Mouse (Mus musculus): Measurements from ENCODE around the gene Prrc2b. TPM values are rescaled to one million over a fixed set of nuclear protein-coding genes. Genes with fewer than 3 reads are reported as not detected.

The Prrc2b gene
- polyA plus RNA-seq, 1 experiment from 2014 or later = 30.4 TPM

GRCm38 (mm10) chr2:32189060-32189681 is 38.3 kb downstream of the Prrc2b start:
- H3K9ac ChIP-seq (replicated peaks; ENCODE audit: low read length) = no peak overlapping the region
- no peaks in the 10 kb centered on the region for H3K9me3 ChIP-seq (ENCODE audit: low read length)
- peaks cover 63% of the 10 kb centered on the region for H3K36me3 ChIP-seq (ENCODE audit: insufficient read depth, low read length)
- H3K4me3 ChIP-seq (ENCODE audit: low read length) = no peak overlapping the region
- peaks cover 11% of the 10 kb centered on the region; the same call in 1 of the 2 replicates for H3K4me1 ChIP-seq (ENCODE audit: insufficient read depth, low read length)
- H3K27me3 ChIP-seq (ENCODE audit: insufficient read depth, low read length) = no peaks in the 10 kb centered on the region
- ATAC-seq (ENCODE audit: low FRiP score, low TSS enrichment) = no peak
- H3K27ac ChIP-seq (ENCODE audit: low read length) = no peak overlapping the region
- WGBS = 60% methylated on average over 5 of the region's 5 CpGs
- H3K4me2 ChIP-seq (replicated peaks; ENCODE audit: low read depth, low read length) = no peak overlapping the region

- no peaks in the 10 kb centered on the region for H3K9me3 ChIP-seq (ENCODE audit: low read length)
- peaks cover 70% of the 10 kb centered on the region for H3K36me3 ChIP-seq (ENCODE audit: insufficient read depth, low read length)
- no peaks in the 10 kb centered on the region for H3K27me3 ChIP-seq (ENCODE audit: insufficient read depth, low read length)
- H3K9ac ChIP-seq (replicated peaks; ENCODE audit: low read length) = no peak overlapping the region
- H3K4me2 ChIP-seq (replicated peaks; ENCODE audit: low read depth, low read length) = no peak overlapping the region
- H3K4me3 ChIP-seq (ENCODE audit: low read length) = no peak overlapping the region
- no peak overlapping the region for H3K27ac ChIP-seq (ENCODE audit: low read length)
- WGBS = 50% methylated on average over 1 of the region's 1 CpGs
- ATAC-seq (ENCODE audit: low FRiP score, low TSS enrichment) = no peak
- H3K4me1 ChIP-seq (ENCODE audit: insufficient read depth, low read length) = peaks cover 11% of the 10 kb centered on the region; the same call in 1 of the 2 replicates
These were observed 39.7 kb downstream of the Prrc2b start for GRCm38 (mm10) chr2:32190620-32191019.

- H3K9ac ChIP-seq (replicated peaks; ENCODE audit: low read length) = no peak overlapping the region
- H3K4me2 ChIP-seq (replicated peaks; ENCODE audit: low read depth, low read length) = no peak overlapping the region
- H3K9me3 ChIP-seq (ENCODE audit: low read length) = no peaks in the 10 kb centered on the region
- WGBS = 81% methylated on average over 17 of the region's 18 CpGs
- no peak overlapping the region for H3K4me3 ChIP-seq (ENCODE audit: low read length)
- H3K27me3 ChIP-seq (ENCODE audit: insufficient read depth, low read length) = no peaks in the 10 kb centered on the region
- H3K27ac ChIP-seq (ENCODE audit: low read length) = no peak overlapping the region
- ATAC-seq (ENCODE audit: low FRiP score, low TSS enrichment) = no peak
- H3K36me3 ChIP-seq (ENCODE audit: insufficient read depth, low read length) = peaks cover 72% of the 10 kb centered on the region
- peaks cover 11% of the 10 kb centered on the region; the same call in 1 of the 2 replicates for H3K4me1 ChIP-seq (ENCODE audit: insufficient read depth, low read length)
These were observed 41.1 kb downstream of the Prrc2b start for GRCm38 (mm10) chr2:32191872-32192507.

GRCm38 (mm10) chr2:32198977-32199376 is 48.1 kb downstream of the Prrc2b start:
- ATAC-seq (ENCODE audit: low FRiP score, low TSS enrichment) = no peak
- H3K9me3 ChIP-seq (ENCODE audit: low read length) = no peaks in the 10 kb centered on the region
- H3K4me1 ChIP-seq (ENCODE audit: insufficient read depth, low read length) = no peaks in the 10 kb centered on the region
- peaks cover 98% of the 10 kb centered on the region for H3K36me3 ChIP-seq (ENCODE audit: insufficient read depth, low read length)
- H3K4me2 ChIP-seq (replicated peaks; ENCODE audit: low read depth, low read length) = no peak overlapping the region
- no peak overlapping the region for H3K9ac ChIP-seq (replicated peaks; ENCODE audit: low read length)
- H3K27ac ChIP-seq (ENCODE audit: low read length) = no peak overlapping the region
- no peak overlapping the region for H3K4me3 ChIP-seq (ENCODE audit: low read length)
- WGBS = 81% methylated on average over 11 of the region's 11 CpGs
- no peaks in the 10 kb centered on the region for H3K27me3 ChIP-seq (ENCODE audit: insufficient read depth, low read length)

DNA sequence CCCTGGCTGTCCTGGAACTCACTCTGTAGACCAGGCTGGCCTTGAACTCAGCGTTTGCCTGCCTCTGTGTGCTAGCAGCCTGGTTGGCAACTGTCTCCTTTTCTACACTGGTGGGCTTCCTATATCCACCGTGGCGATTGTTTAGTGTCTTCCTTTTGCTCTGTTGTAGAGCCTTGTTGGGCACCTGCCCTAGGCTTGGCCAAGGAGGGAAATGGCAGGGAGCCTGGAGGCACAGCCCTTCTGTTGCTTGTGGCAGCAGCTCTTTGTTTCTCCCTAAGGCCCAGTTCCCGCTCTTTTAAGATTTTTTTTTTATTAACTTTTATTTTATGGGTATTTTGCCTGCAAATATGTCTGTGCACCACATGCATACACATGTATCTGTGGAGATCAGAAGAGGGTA is 49.2 kb downstream of the Prrc2b start:
- no peak for ATAC-seq (ENCODE audit: low FRiP score, low TSS enrichment)
- Histone ChIP-seq H3K36me3 (ENCODE audit: insufficient read depth, low read length) (peaks cover 96% of the 10 kb centered on the region), H3K27me3 (ENCODE audit: insufficient read depth, low read length) (no peaks in the 10 kb centered on the region), H3K9me3 (ENCODE audit: low read length) (no peaks in the 10 kb centered on the region), H3K4me3 (ENCODE audit: low read length) (no peak overlapping the region), H3K4me1 (ENCODE audit: insufficient read depth, low read length) (no peaks in the 10 kb centered on the region), H3K27ac (ENCODE audit: low read length) (no peak overlapping the region), H3K9ac (replicated peaks; ENCODE audit: low read length) (no peak overlapping the region), H3K4me2 (replicated peaks; ENCODE audit: low read depth, low read length) (no peak overlapping the region)
- 94% methylated on average over 4 of the region's 4 CpGs for WGBS

DNA sequence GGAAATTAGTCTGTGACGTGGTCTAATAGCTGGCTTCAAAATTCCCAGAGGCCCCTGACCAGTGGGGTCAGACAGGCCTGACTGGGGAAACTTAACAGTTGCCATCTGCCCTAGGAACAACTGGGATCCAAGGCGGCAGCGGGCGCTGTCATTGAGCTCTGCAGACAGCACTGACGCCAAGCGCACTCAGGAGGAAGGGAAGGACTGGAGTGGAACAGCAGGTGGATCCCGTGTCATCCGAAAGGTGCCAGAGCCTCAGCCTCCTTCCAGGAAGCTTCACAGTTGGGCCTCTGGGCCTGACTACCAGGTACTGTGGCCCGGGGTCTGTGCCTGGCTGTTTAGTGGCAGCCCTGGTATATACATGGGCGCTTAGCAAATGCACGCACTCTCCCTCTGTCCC is 49.8 kb downstream of the Prrc2b start:
- WGBS = 81% methylated on average over 11 of the region's 11 CpGs

DNA sequence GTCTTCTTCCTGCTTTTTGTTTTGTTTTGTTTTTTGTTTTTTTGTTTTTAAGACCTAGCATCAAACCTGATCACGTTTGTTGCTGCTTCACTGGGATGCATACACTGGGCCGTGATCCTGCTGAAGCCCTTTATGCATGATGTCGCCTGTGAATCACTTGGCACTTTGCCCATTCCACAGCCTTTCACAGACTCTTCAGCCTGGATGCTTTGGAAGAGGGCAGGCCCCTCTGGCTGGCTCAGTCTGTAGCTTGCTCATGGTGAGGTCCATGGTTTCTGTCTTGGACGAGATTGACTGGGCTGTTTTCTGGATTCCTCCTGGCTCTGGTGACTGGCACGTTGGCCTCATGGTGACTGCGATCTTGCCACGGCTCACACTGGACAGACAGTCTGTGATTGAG is 50.6 kb downstream of the Prrc2b start:
- H3K36me3 ChIP-seq (ENCODE audit: insufficient read depth, low read length) = peaks cover 96% of the 10 kb centered on the region
- H3K4me3 ChIP-seq (ENCODE audit: low read length) = no peak overlapping the region
- H3K4me2 ChIP-seq (replicated peaks; ENCODE audit: low read depth, low read length) = no peak overlapping the region
- H3K4me1 ChIP-seq (ENCODE audit: insufficient read depth, low read length) = no peaks in the 10 kb centered on the region
- H3K9ac ChIP-seq (replicated peaks; ENCODE audit: low read length) = no peak overlapping the region
- no peaks in the 10 kb centered on the region for H3K27me3 ChIP-seq (ENCODE audit: insufficient read depth, low read length)
- WGBS = 73% methylated on average over 7 of the region's 7 CpGs
- H3K9me3 ChIP-seq (ENCODE audit: low read length) = no peaks in the 10 kb centered on the region
- no peak overlapping the region for H3K27ac ChIP-seq (ENCODE audit: low read length)
- ATAC-seq (ENCODE audit: low FRiP score, low TSS enrichment) = no peak

More for the DNA sequence above, 49.8 kb downstream of the Prrc2b start:
- no peaks in the 10 kb centered on the region for H3K9me3 ChIP-seq (ENCODE audit: low read length)
- H3K27ac ChIP-seq (ENCODE audit: low read length) = no peak overlapping the region
- H3K9ac ChIP-seq (replicated peaks; ENCODE audit: low read length) = no peak overlapping the region
- ATAC-seq (ENCODE audit: low FRiP score, low TSS enrichment) = no peak
- no peak overlapping the region for H3K4me3 ChIP-seq (ENCODE audit: low read length)
- peaks cover 96% of the 10 kb centered on the region for H3K36me3 ChIP-seq (ENCODE audit: insufficient read depth, low read length)
- H3K4me2 ChIP-seq (replicated peaks; ENCODE audit: low read depth, low read length) = no peak overlapping the region
- no peaks in the 10 kb centered on the region for H3K27me3 ChIP-seq (ENCODE audit: insufficient read depth, low read length)
- H3K4me1 ChIP-seq (ENCODE audit: insufficient read depth, low read length) = no peaks in the 10 kb centered on the region

DNA sequence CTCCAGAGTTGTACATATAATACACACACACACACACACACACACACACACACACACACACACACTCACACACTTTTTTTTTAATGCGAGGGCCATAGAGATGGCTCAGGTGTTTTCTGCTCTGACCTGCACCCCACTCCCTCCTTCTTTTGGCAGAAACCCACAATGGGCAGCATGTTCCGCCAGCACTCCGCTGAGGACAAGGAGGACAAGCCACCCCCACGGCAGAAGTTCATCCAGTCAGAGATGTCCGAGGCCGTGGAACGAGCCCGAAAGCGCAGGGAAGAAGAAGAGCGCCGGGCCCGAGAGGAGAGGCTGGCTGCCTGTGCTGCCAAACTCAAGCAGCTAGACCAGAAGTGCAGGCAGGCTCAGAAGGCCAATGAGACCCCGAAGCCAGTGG is 53.0 kb downstream of the Prrc2b start:
- peaks cover 96% of the 10 kb centered on the region for H3K36me3 ChIP-seq (ENCODE audit: insufficient read depth, low read length)
- H3K4me2 ChIP-seq (replicated peaks; ENCODE audit: low read depth, low read length) = no peak overlapping the region
- H3K9me3 ChIP-seq (ENCODE audit: low read length) = no peaks in the 10 kb centered on the region
- H3K4me1 ChIP-seq (ENCODE audit: insufficient read depth, low read length) = no peaks in the 10 kb centered on the region
- H3K27me3 ChIP-seq (ENCODE audit: insufficient read depth, low read length) = no peaks in the 10 kb centered on the region
- no peak for ATAC-seq (ENCODE audit: low FRiP score, low TSS enrichment)
- H3K4me3 ChIP-seq (ENCODE audit: low read length) = no peak overlapping the region
- H3K27ac ChIP-seq (ENCODE audit: low read length) = no peak overlapping the region
- no peak overlapping the region for H3K9ac ChIP-seq (replicated peaks; ENCODE audit: low read length)
- WGBS = 96% methylated on average over 13 of the region's 13 CpGs

DNA sequence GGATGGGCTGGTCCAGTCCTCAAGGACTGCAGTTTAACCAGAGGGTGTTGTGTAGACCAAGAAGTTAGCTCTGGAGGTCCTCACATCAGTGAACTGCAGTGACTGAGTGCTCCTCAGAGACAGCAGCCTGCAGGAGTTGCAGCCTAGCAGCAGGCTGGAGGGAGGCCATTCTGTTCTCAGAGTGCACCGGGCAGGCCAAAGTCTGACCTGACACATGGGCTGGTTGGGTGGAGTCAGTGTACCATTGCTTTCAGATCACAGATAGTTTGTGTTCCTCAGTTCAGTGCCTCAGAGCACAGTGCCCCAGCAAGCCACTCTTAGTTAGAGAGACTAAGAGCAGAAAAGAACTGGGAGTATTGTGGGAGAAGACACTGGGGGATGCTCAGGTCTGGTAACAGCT is 56.8 kb downstream of the Prrc2b start:
- ATAC-seq (ENCODE audit: low FRiP score, low TSS enrichment) = 0 out of 2 replicates have a peak, but pooled peaks have one; percentile 51
- Histone ChIP-seq H3K27ac (ENCODE audit: low read length) (no peak overlapping the region), H3K4me3 (ENCODE audit: low read length) (no peak overlapping the region), H3K36me3 (ENCODE audit: insufficient read depth, low read length) (peaks cover 97% of the 10 kb centered on the region), H3K27me3 (ENCODE audit: insufficient read depth, low read length) (no peaks in the 10 kb centered on the region), H3K4me1 (ENCODE audit: insufficient read depth, low read length) (no peaks in the 10 kb centered on the region), H3K9ac (replicated peaks; ENCODE audit: low read length) (no peak overlapping the region), H3K9me3 (ENCODE audit: low read length) (no peaks in the 10 kb centered on the region), H3K4me2 (replicated peaks; ENCODE audit: low read depth, low read length) (no peak overlapping the region)
- 94% methylated on average over 1 of the region's 1 CpGs for WGBS

GRCm38 (mm10) chr2:32211689-32212088 is 60.8 kb downstream of the Prrc2b start:
- Histone ChIP-seq H3K9ac (replicated peaks; ENCODE audit: low read length) (no peak overlapping the region), H3K9me3 (ENCODE audit: low read length) (no peaks in the 10 kb centered on the region), H3K4me1 (ENCODE audit: insufficient read depth, low read length) (no peaks in the 10 kb centered on the region), H3K4me2 (replicated peaks; ENCODE audit: low read depth, low read length) (no peak overlapping the region), H3K36me3 (ENCODE audit: insufficient read depth, low read length) (peaks cover 99% of the 10 kb centered on the region), H3K4me3 (ENCODE audit: low read length) (no peak overlapping the region), H3K27ac (ENCODE audit: low read length) (no peak overlapping the region), H3K27me3 (ENCODE audit: insufficient read depth, low read length) (no peaks in the 10 kb centered on the region)
- ATAC-seq (ENCODE audit: low FRiP score, low TSS enrichment) = no peak
- 91% methylated on average over 8 of the region's 8 CpGs for WGBS
